ENCODE assay signal across 19 mouse cellular contexts in genomic region chr9:31433431-31433830, GRCm38 (mm10). TPM values are rescaled to one million over a fixed set of nuclear protein-coding genes. Genes with fewer than 3 reads are reported as not detected.
"Had no signal": no experiment of that assay in that cellular context is flagged by ENCODE, and none has a peak within 500 bp of the region (broad histone marks: within the 10 kb centered on the region; RNA-seq: fewer than 3 reads in every experiment).

No protein-coding gene starts in this region.

- H3K27ac ChIP-seq: macrophage; midbrain, embryonic 13.5 days; midbrain, embryonic 15.5 days; neural tube, embryonic 12.5 days; stomach, embryonic 15.5 days; stomach, postnatal 0 days had no signal

- H3K9ac ChIP-seq: lung, embryonic 14.5 days; midbrain, embryonic 13.5 days; midbrain, embryonic 15.5 days; neural tube, embryonic 12.5 days; stomach, embryonic 15.5 days had no signal

- H3K9me3 ChIP-seq: megakaryocyte, embryonic 14.5 days; midbrain, embryonic 13.5 days; midbrain, embryonic 15.5 days; neural tube, embryonic 12.5 days; stomach, embryonic 15.5 days had no signal

- H3K4me3 ChIP-seq: megakaryocyte, embryonic 14.5 days; midbrain, embryonic 13.5 days; midbrain, embryonic 15.5 days; neural tube, embryonic 12.5 days; stomach, embryonic 15.5 days had no signal

- H3K36me3 ChIP-seq: midbrain, embryonic 13.5 days; midbrain, embryonic 15.5 days; neural tube, embryonic 12.5 days; stomach, embryonic 15.5 days had no signal

- ATAC-seq: midbrain, embryonic 15.5 days had no signal

- H3K27me3 ChIP-seq: midbrain, embryonic 13.5 days; midbrain, embryonic 15.5 days; neural tube, embryonic 12.5 days; stomach, embryonic 15.5 days had no signal

- H3K4me2 ChIP-seq: lung, embryonic 14.5 days; midbrain, embryonic 11.5 days; midbrain, embryonic 13.5 days; midbrain, embryonic 15.5 days; neural tube, embryonic 12.5 days; stomach, embryonic 15.5 days had no signal

- H3K4me1 ChIP-seq: megakaryocyte, embryonic 14.5 days; midbrain, embryonic 13.5 days; midbrain, embryonic 15.5 days; neural tube, embryonic 12.5 days; stomach, embryonic 15.5 days had no signal

- DNase-seq: lung, embryonic 14.5 days; lung, postnatal 10 days; lung, postnatal 36 days; right cerebral cortex, postnatal 14 days; thymus, adult 2 months; thymus, postnatal 25 days; thymus, postnatal 4 days had no signal

RNA-seq across cellular contexts. Expression of gene Tmem45b, which starts 30.8 kb away (rescaled TPM):
- total RNA-seq: megakaryocyte progenitor cell, adult 5-6 weeks; midbrain, postnatal 0 days; monocyte, adult 5-6 weeks; neutrophil, adult 5-6 weeks had no signal
- polyA plus RNA-seq: macrophage; neural tube, embryonic 12.5 days had no signal
